Mouse (Mus musculus): ENCODE measurements around the gene Plxnc1.

The Plxnc1 gene

GRCm38 (mm10) chr10:94849930-94850329, 94.7 kb downstream of the Plxnc1 start:
- Histone ChIP-seq H3K9me3 (ENCODE audit: low read length) (no peaks in the 10 kb centered on the region), H3K4me3 (replicated peaks; ENCODE audit: low read length) (no peak overlapping the region), H3K27me3 (ENCODE audit: insufficient read depth, low read length) (peaks cover 4% of the 10 kb centered on the region; the same call in 1 of the 2 replicates), H3K4me1 (replicated peaks; ENCODE audit: low read depth, low read length) (no peaks in the 10 kb centered on the region), H3K36me3 (ENCODE audit: insufficient read depth, low read length) (no peaks in the 10 kb centered on the region)
- TF ChIP-seq NANOG (IDR thresholded peaks at IDR 0.05; ENCODE audit: borderline replicate concordance, low read length) (no peak), CTCF (conservative IDR thresholded peaks at IDR 0.05; ENCODE audit: low read length) (no peak)

- no peak overlapping the region for H3K4me3 ChIP-seq (replicated peaks; ENCODE audit: low read length)
- H3K36me3 ChIP-seq (ENCODE audit: insufficient read depth, low read length), result no peaks in the 10 kb centered on the region
- H3K4me1 ChIP-seq (replicated peaks; ENCODE audit: low read depth, low read length), result no peaks in the 10 kb centered on the region
- TF ChIP-seq POU5F1 (IDR thresholded peaks at IDR 0.05; ENCODE audit: borderline replicate concordance, low read length), result no peak
- no peak for TF ChIP-seq CTCF (conservative IDR thresholded peaks at IDR 0.05; ENCODE audit: low read length)
- TF ChIP-seq NANOG (IDR thresholded peaks at IDR 0.05; ENCODE audit: borderline replicate concordance, low read length), result no peak
- no peaks in the 10 kb centered on the region for H3K9me3 ChIP-seq (ENCODE audit: low read length)
- peaks cover 9% of the 10 kb centered on the region; the same call in 1 of the 2 replicates for H3K27me3 ChIP-seq (ENCODE audit: insufficient read depth, low read length)
Measured at GRCm38 (mm10) chr10:94849360-94849759, 95.3 kb downstream of the Plxnc1 start.

GRCm38 (mm10) chr10:94848344-94848743, 96.3 kb downstream of the Plxnc1 start:
- no peaks in the 10 kb centered on the region for H3K4me1 ChIP-seq (replicated peaks; ENCODE audit: low read depth, low read length)
- H3K4me3 ChIP-seq (replicated peaks; ENCODE audit: low read length), result no peak overlapping the region
- TF ChIP-seq NANOG (IDR thresholded peaks at IDR 0.05; ENCODE audit: borderline replicate concordance, low read length), result no peak
- no peak for TF ChIP-seq POU5F1 (IDR thresholded peaks at IDR 0.05; ENCODE audit: borderline replicate concordance, low read length)
- no peak for TF ChIP-seq CTCF (conservative IDR thresholded peaks at IDR 0.05; ENCODE audit: low read length)
- no peaks in the 10 kb centered on the region for H3K36me3 ChIP-seq (ENCODE audit: insufficient read depth, low read length)
- no peaks in the 10 kb centered on the region for H3K9me3 ChIP-seq (ENCODE audit: low read length)
- H3K27me3 ChIP-seq (ENCODE audit: insufficient read depth, low read length), result peaks cover 9% of the 10 kb centered on the region; the same call in 1 of the 2 replicates

GRCm38 (mm10) chr10:94846501-94847105, 98.0 kb downstream of the Plxnc1 start:
- Histone ChIP-seq H3K4me1 (replicated peaks; ENCODE audit: low read depth, low read length) (0 out of 2 replicates have a peak, but pooled peaks cover 3% of the 10 kb centered on the region), H3K27me3 (ENCODE audit: insufficient read depth, low read length) (peaks cover 9% of the 10 kb centered on the region; the same call in 1 of the 2 replicates), H3K9me3 (ENCODE audit: low read length) (no peaks in the 10 kb centered on the region), H3K4me3 (replicated peaks; ENCODE audit: low read length) (no peak overlapping the region), H3K36me3 (ENCODE audit: insufficient read depth, low read length) (no peaks in the 10 kb centered on the region)
- TF ChIP-seq CTCF (conservative IDR thresholded peaks at IDR 0.05; ENCODE audit: low read length), result no peak
- no peak for TF ChIP-seq POU5F1 (IDR thresholded peaks at IDR 0.05; ENCODE audit: borderline replicate concordance, low read length)
- TF ChIP-seq NANOG (IDR thresholded peaks at IDR 0.05; ENCODE audit: borderline replicate concordance, low read length), result no peak

GRCm38 (mm10) chr10:94844692-94845091, 99.9 kb downstream of the Plxnc1 start:
- Histone ChIP-seq H3K4me3 (replicated peaks; ENCODE audit: low read length) (no peak overlapping the region), H3K9me3 (ENCODE audit: low read length) (no peaks in the 10 kb centered on the region), H3K4me1 (replicated peaks; ENCODE audit: low read depth, low read length) (0 out of 2 replicates have a peak, but pooled peaks cover 3% of the 10 kb centered on the region), H3K27me3 (ENCODE audit: insufficient read depth, low read length) (peaks cover 9% of the 10 kb centered on the region; the same call in 1 of the 2 replicates), H3K36me3 (ENCODE audit: insufficient read depth, low read length) (no peaks in the 10 kb centered on the region)
- TF ChIP-seq POU5F1 (IDR thresholded peaks at IDR 0.05; ENCODE audit: borderline replicate concordance, low read length) (no peak), CTCF (conservative IDR thresholded peaks at IDR 0.05; ENCODE audit: low read length) (no peak), NANOG (IDR thresholded peaks at IDR 0.05; ENCODE audit: borderline replicate concordance, low read length) (no peak)

- no peaks in the 10 kb centered on the region for H3K36me3 ChIP-seq (ENCODE audit: insufficient read depth, low read length)
- no peak for TF ChIP-seq CTCF (conservative IDR thresholded peaks at IDR 0.05; ENCODE audit: low read length)
Measured at GRCm38 (mm10) chr10:94835874-94836273, 108.8 kb downstream of the Plxnc1 start.

GRCm38 (mm10) chr10:94829407-94829806, 115.2 kb downstream of the Plxnc1 start:
- peak overlapping the region; percentile 55 for H3K4me3 ChIP-seq (replicated peaks; ENCODE audit: low read length)
- H3K36me3 ChIP-seq (ENCODE audit: insufficient read depth, low read length), result no peaks in the 10 kb centered on the region
- no peaks in the 10 kb centered on the region for H3K4me1 ChIP-seq (replicated peaks; ENCODE audit: low read depth, low read length)
- TF ChIP-seq POU5F1 (IDR thresholded peaks at IDR 0.05; ENCODE audit: borderline replicate concordance, low read length) (no peak), NANOG (IDR thresholded peaks at IDR 0.05; ENCODE audit: borderline replicate concordance, low read length) (no peak), CTCF (conservative IDR thresholded peaks at IDR 0.05; ENCODE audit: low read length) (no peak)
- 0 out of 2 replicates have a peak, but pooled peaks cover 4% of the 10 kb centered on the region for H3K27me3 ChIP-seq (ENCODE audit: insufficient read depth, low read length)
- no peaks in the 10 kb centered on the region for H3K9me3 ChIP-seq (ENCODE audit: low read length)

More at GRCm38 (mm10) chr10:94835874-94836273, 108.8 kb downstream of the Plxnc1 start:
- H3K9me3 ChIP-seq (ENCODE audit: low read length), result no peaks in the 10 kb centered on the region
- H3K4me1 ChIP-seq (replicated peaks; ENCODE audit: low read depth, low read length), result no peaks in the 10 kb centered on the region
- no peaks in the 10 kb centered on the region for H3K27me3 ChIP-seq (ENCODE audit: insufficient read depth, low read length)
- H3K4me3 ChIP-seq (replicated peaks; ENCODE audit: low read length), result no peak overlapping the region

- no peaks in the 10 kb centered on the region for H3K4me1 ChIP-seq (replicated peaks; ENCODE audit: low read depth, low read length)
- TF ChIP-seq NANOG (IDR thresholded peaks at IDR 0.05; ENCODE audit: borderline replicate concordance, low read length) (no peak), CTCF (conservative IDR thresholded peaks at IDR 0.05; ENCODE audit: low read length) (no peak), POU5F1 (IDR thresholded peaks at IDR 0.05; ENCODE audit: borderline replicate concordance, low read length) (no peak)
Measured at GRCm38 (mm10) chr10:94828734-94829230, 115.9 kb downstream of the Plxnc1 start.

More at GRCm38 (mm10) chr10:94828734-94829230, 115.9 kb downstream of the Plxnc1 start:
- Histone ChIP-seq H3K9me3 (ENCODE audit: low read length) (no peaks in the 10 kb centered on the region), H3K4me3 (replicated peaks; ENCODE audit: low read length) (no peak overlapping the region), H3K36me3 (ENCODE audit: insufficient read depth, low read length) (no peaks in the 10 kb centered on the region), H3K27me3 (ENCODE audit: insufficient read depth, low read length) (0 out of 2 replicates have a peak, but pooled peaks cover 4% of the 10 kb centered on the region)

Measured in E14TG2a.4 (cell line).